Mouse (Mus musculus): ENCODE results near the gene Kantr. TPM values are rescaled to one million over a fixed set of nuclear protein-coding genes. Genes with fewer than 3 reads are reported as not detected.

Gene Kantr
- 6.5 and 7.1 TPM in 2 replicates for polyA plus RNA-seq (2015; fragmentation: Nextera tagmentation; extraction: Ambion mirVana)

GRCm38 (mm10) chrX:152326996-152327688 is at the start of gene Kantr:
TSS of gene Kantr (minus strand) at chrX:152327495.

GRCm38 (mm10) chrX:152368397-152369273 is 41.3 kb upstream of the Kantr start, which contains the start of gene Gpr173:
TSS of gene Gpr173 (minus strand) at chrX:152368704.

GRCm38 (mm10) chrX:152342358-152342901 is 15.1 kb upstream of the Kantr start, which contains the start of gene Tspyl2:
TSS of gene Tspyl2 (minus strand) at chrX:152342425.

Other genes starting within 250 kb of the Kantr start
- gene Iqsec2, start 183.2 kb downstream of the Kantr start, polyA plus RNA-seq (2015; fragmentation: Nextera tagmentation; extraction: Ambion mirVana): 3.0 and 4.3 TPM in 2 replicates
- gene Kdm5c, start 94.5 kb downstream of the Kantr start, polyA plus RNA-seq (2015; fragmentation: Nextera tagmentation; extraction: Ambion mirVana): 13.5 and 15.4 TPM in 2 replicates
- gene Tspyl2, start 14.9 kb upstream of the Kantr start, polyA plus RNA-seq (2015; fragmentation: Nextera tagmentation; extraction: Ambion mirVana): 11.5 and 14.8 TPM in 2 replicates
- 2.1 and 2.7 TPM in 2 replicates for gene Gpr173, start 41.2 kb upstream of the Kantr start, polyA plus RNA-seq (2015; fragmentation: Nextera tagmentation; extraction: Ambion mirVana)
- gene Cldn34a, start 235.8 kb upstream of the Kantr start, polyA plus RNA-seq (2015; fragmentation: Nextera tagmentation; extraction: Ambion mirVana): not detected in 2 replicates

Measured in urinary bladder, postnatal 0 days (tissue).